Mouse (Mus musculus): ENCODE measurements at regions not wholly inside any gene's neighbourhood (a gene's known extent, or its start where the extent isn't known, plus 50 kb on each side); places are given as distances from the start of the nearest gene placed in this dataset.

- DNase-seq (no peak), ATAC-seq (no peak)
- no peak for TF ChIP-seq CTCF (IDR thresholded peaks at IDR 0.05; ENCODE audit: low read depth)
- Histone ChIP-seq H3K27me3 (ENCODE audit: insufficient read depth, low read length) (no peaks in the 10 kb centered on the region), H3K4me3 (ENCODE audit: low read depth, low read length) (no peak overlapping the region), H3K9me3 (ENCODE audit: low read length) (no peaks in the 10 kb centered on the region), H3K4me1 (ENCODE audit: insufficient read depth) (no peaks in the 10 kb centered on the region), H3K9ac (no peak overlapping the region), H3K27ac (ENCODE audit: low read depth, low read length) (no peak overlapping the region), H3K4me2 (ENCODE audit: low read depth) (no peak overlapping the region), H3K36me3 (ENCODE audit: insufficient read depth) (no peaks in the 10 kb centered on the region)
- WGBS = 60% methylated on average over 2 of the region's 2 CpGs
Measured at GRCm38 (mm10) chr5:69954426-69954825, 362.3 kb upstream of the Gnpda2 start.

DNA sequence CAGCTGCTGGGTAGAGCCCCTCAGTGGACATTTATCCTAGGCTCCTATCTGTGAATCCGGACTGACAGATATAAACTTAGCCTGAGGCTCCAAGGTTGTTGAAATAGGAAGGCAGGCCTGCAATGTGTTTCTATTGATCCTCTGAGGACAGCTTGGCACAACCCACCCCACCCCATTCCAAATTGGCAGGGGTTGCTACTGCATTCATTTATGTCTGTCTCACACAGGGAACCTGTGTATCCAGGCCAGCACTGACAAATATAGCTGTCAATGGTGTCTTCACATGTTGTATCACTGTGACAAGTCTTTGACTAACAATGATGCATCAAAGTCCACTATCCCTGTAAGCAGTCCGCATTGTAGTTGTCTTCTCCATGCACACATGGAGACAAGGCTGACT lies 339.3 kb upstream of the Gnpda2 start:
- no peak overlapping the region for H3K4me3 ChIP-seq (ENCODE audit: low read depth, low read length)
- no peaks in the 10 kb centered on the region for H3K36me3 ChIP-seq (ENCODE audit: insufficient read depth)
- peak; percentile 8 for DNase-seq
- H3K27ac ChIP-seq (ENCODE audit: low read depth, low read length) = no peak overlapping the region
- TF ChIP-seq CTCF (IDR thresholded peaks at IDR 0.05; ENCODE audit: low read depth) = no peak
- no peak overlapping the region for H3K9ac ChIP-seq
- H3K9me3 ChIP-seq (ENCODE audit: low read length) = no peaks in the 10 kb centered on the region
- no peaks in the 10 kb centered on the region for H3K4me1 ChIP-seq (ENCODE audit: insufficient read depth)
- 73% methylated on average over 2 of the region's 2 CpGs for WGBS
- peak; percentile 47 for ATAC-seq
- no peak overlapping the region for H3K4me2 ChIP-seq (ENCODE audit: low read depth)
- no peaks in the 10 kb centered on the region for H3K27me3 ChIP-seq (ENCODE audit: insufficient read depth, low read length)

Data from forebrain, postnatal 0 days (tissue).